Mouse (Mus musculus): ENCODE data around the gene Als2.

- TF ChIP-seq POLR2A (IDR thresholded peaks at IDR 0.05; ENCODE audit: extremely low read depth, insufficient read depth, low read length) (no peak), CTCF (IDR thresholded peaks at IDR 0.05; ENCODE audit: extremely low read depth, insufficient read depth, low read length) (no peak)
These were observed 36.1 kb downstream of the Als2 start for GRCm38 (mm10) chr1:59200960-59201359.

Measured in cortical plate, adult 2 months (tissue).